Mouse (Mus musculus): ENCODE results near the gene Ism1.

The Ism1 gene

DNA sequence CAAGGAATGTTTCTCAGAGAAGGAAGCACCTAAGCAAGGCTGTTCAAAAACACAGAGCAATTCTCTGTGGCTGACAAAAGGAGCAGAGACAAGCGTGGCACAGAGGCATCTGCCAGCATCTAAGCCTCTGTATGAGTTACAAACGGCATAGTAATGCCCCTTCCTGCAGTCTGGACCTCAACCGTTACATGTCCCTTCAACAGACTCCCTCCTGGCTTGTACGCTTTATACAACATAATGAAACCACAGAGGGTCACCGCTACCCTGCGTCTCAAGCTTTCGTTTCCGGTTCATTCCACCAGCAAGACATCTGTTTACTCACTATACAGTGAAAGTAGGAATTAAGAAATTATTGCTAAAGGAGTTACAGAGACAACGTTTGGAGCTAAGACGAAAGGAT is 34.1 kb downstream of the Ism1 start:
- DNase-seq (ENCODE audit: low spot score in 2 of 2): no peak

DNA sequence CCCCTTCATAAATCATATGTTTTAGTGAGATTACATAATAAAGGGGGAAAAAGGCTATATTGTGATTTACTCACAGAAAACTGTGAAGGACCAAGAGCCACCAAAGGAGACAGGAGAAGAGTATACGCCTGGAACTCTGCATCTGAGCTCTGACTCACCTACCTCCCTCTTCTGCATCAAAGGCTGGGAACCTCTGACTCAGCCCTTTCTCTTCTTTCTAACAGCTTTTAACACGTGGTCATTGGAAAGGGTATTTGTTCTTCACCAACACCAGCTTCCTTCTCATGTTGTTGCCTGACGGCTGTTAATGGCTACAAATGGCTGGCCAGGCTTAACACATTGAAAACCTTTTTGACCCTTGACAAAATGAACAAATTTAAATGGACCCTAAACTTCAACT is 36.2 kb downstream of the Ism1 start:
- DNase-seq (ENCODE audit: low spot score in 2 of 2): no peak

DNA sequence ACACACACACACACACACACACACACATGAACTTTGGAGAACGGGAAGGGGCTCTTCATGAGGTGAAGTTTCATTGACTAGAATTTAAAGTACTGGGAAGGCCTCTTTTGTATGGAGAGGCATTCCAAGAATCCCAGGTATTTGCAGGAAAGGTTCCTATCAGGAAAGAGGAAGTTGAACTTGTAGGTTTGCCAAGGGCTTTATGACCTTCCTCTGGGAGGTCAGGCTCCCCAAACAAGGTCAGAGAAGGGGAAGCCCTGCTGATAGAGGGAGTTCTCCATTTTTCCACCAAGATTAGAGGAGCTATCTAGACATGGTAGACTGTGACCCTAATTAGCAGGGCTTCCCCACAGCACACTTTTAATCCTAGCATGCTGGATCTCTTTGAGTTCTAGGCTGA is 39.8 kb downstream of the Ism1 start:
- DNase-seq (ENCODE audit: low spot score in 2 of 2): no peak

DNA sequence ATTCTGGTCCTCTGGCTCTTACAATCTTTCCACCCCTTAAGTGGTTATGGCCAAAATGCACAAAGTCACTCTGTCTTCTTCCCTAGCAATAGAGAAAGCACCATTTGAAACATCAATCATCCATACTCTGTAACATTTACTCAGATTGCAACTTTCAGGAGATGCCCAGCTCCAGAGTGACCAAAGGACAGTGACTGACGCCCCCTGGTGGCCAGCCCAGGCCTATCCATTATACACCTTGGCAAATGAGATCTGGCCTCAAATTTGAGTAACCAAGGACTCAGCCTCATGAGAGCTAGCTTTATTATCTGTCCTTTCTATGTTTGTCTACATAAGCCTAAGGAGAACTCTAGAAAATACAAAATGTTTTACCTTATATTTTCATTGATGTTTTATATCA is 44.7 kb downstream of the Ism1 start:
- peak in 1 of 2 experiments; percentile 64 for DNase-seq (ENCODE audit: low spot score in 2 of 2)

DNA sequence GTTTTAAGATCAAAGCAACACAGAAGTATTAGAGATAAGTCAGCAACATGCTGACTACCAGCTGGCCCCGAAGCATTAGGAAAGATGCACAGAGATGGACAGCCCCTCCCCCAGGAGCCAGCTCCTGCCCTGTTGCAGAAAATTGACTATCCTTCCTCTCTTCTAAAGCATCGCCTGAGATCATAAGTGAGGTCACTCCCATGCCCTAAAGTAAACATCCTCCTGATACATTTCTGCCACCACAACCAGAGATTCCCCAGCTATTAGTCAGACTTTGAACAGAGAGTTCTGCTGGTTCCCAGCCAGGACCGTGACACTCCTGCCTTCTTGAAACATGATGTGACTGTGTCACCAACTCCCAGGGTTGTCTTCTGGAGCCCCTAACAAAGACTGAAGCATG is 45.3 kb downstream of the Ism1 start:
- DNase-seq (ENCODE audit: low spot score in 2 of 2): no peak

DNA sequence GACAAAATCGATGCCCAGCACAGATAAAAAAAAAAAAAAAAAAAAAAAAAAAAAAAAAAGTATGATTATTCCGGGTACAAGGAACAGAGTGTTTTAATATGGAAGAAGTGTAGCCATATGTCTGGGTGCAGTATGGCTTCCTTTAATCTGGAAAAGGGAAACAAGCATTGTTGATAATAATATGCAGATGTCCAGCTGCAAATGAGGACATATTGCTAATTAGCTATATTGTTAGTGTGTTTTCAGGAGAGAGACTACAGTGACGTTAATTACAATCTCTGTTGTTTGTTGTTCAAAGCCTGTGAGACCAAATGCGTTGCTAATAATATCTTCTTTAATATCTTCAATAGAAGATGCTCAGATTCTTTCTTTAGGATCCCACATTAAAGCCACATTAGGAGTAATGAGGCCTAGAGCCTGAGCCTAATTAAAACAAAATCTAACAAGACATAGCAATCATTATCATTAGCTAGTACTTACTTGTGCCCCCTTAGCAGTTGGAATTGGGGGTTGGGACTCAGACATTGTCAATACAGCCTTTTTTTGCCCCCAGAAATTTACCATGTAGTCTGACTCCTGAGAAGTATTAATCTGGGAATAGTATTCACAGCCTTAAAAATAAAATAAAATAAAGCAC is 46.3 kb downstream of the Ism1 start:
- DNase-seq (ENCODE audit: low spot score in 2 of 2): no peak

DNA sequence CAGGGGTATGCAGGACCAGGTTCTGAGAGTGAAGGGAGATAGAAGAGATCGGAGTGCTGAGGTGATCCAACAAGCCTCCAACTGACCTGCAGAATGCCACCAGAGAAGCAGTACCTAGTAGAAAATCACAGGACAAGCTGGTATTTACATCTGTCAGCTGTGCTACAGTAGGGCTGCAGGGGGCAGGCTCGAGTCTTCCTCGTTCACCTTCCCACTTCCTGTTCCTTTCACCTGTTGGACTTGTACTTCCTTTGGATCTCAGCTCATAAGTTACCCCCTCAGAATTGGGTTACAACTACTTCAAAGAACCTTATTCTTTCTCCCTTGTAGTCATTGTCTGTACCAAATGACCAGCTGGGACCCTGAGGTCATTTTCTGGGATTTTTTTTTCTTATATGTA is 47.4 kb downstream of the Ism1 start:
- no peak for DNase-seq (ENCODE audit: low spot score in 2 of 2)

DNA sequence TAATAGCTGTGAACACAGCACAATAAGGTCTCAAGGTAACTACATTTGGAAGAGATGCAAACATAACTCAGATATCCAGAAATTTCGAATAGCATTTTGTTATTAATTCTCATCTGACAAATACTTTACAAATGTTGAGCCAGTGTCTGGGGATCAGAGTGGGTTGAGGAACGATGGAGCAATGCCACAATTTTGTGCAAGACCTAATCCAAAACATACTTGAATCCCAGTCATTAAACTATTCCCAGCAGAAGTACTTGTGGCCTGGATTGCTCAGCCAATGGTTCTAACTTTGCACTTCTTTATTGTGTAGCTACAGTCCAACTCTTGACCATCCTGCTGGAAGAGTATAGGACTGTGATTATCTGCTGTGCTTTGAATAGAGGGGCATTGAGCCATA is 50.1 kb downstream of the Ism1 start:
- no peak for DNase-seq (ENCODE audit: low spot score in 2 of 2)

DNA sequence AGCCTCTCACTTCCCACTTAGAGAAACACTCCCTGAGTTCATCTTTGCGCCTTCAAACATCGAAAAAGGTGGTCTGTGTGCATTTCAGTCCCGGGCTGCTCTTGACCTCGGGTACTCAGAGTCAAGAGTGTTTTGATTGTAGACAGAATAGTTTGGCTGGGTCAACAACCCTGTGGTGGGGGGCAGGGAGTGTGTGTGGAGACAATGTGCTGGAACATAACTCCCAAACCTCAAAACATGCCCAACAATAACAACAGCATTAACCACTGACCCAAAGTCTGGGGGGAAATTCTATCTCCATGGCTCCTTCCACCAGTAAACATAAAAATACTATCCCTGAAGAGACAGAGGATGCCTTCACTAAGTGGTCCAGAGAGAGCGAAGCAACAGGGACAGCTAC is 51.4 kb downstream of the Ism1 start:
- no peak for DNase-seq (ENCODE audit: low spot score in 2 of 2)

DNA sequence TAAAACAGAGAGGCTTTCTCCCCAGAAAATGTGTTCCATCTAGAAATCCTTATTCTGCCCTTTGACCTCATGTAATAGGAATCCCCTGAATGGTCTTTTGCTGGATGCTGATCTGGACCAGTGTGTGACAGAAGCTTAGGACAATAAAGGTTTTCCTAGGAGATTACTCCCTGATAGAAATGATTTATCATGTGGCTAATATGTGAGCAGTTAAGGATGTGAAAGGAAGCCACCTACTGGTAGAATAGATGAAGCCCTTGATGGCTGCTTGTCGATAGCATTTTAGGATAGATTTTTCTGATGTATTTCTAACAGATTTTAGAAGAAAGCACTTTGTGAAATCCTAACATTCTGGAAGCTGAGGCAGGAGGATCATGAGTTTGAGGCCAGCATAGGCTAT is 64.4 kb downstream of the Ism1 start:
- DNase-seq (ENCODE audit: low spot score in 2 of 2): no peak

DNA sequence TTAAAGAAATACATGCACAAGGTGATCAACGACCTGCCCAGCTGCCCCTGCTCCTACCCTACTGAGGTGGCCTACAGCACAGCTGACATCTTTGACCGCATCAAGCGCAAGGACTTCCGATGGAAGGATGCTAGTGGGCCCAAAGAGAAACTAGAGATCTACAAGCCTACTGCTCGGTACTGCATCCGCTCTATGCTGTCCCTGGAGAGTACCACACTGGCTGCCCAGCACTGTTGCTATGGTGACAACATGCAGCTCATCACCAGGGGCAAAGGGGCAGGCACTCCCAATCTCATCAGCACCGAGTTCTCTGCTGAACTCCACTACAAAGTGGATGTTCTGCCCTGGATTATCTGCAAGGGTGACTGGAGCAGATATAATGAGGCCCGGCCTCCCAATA is 79.0 kb downstream of the Ism1 start:
- DNase-seq (ENCODE audit: low spot score in 2 of 2): no peak

DNA sequence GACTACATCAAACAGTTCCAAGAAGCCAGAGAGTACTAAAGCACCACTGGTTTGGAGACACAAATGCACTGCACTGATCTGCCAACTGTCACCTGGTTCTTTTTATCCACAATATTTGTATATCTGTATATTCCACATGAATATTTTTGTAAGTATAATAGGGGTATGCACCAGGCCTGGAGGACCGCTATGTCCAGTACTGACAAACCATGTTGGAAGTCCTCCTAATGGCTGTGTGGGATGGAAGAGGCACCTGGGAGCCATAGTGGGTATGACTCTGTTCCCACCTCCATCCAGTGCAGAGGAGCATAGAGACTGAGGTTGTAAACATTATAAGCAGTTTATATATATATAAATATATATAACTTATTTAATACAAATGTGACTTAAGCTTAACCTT is 79.5 kb downstream of the Ism1 start:
- DNase-seq (ENCODE audit: low spot score in 2 of 2): no peak

DNA sequence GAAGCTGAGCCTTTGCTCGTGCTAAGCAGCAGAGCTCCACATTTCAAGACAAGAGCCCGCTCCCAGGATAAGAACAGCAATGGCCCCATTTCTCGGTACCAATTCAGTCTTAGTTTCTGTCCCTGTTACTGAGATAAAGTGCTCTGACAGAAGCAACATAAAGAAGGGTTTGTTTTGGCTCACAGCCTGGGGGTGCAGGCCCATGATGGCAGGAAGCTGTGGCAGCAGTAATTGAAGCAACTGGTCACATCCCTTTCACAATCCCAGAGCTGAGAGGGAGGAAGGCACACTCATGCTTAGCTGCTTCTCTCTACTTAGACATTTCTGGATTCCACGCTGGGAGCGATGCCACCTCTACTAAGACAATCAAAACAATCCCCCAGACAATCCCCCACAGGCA is 86.4 kb downstream of the Ism1 start:
- DNase-seq (ENCODE audit: low spot score in 2 of 2): no peak

DNA sequence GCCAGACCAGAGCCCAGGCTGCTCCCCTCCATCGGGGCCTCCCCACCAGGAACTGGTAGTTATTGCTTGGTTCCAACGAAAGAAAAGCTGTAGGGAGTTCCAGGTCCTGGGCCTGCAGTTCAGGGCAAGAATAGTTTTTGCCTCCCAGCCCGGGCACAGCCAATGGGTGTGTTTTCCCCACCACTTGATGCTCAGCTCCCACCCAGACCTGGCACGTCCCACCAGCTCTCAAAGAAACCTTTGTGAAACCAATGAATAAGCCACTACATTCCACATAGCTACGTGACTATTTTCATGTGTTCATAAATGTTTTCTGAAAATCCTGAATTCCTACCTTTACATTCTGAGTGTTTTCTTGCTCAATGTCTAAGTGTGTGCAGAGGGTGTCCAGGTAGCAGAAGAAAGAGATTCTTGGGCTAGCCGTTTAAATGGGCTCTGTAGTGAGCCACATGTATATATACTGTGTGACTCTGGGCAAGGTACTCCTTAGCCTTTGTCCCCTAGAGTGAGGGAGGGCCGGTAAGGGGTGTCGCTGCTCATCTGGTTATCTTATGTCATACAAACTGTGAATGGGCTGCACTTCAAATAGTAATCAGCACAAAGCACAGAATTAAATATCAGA is 97.1 kb downstream of the Ism1 start:
- DNase-seq (ENCODE audit: low spot score in 2 of 2): no peak

DNA sequence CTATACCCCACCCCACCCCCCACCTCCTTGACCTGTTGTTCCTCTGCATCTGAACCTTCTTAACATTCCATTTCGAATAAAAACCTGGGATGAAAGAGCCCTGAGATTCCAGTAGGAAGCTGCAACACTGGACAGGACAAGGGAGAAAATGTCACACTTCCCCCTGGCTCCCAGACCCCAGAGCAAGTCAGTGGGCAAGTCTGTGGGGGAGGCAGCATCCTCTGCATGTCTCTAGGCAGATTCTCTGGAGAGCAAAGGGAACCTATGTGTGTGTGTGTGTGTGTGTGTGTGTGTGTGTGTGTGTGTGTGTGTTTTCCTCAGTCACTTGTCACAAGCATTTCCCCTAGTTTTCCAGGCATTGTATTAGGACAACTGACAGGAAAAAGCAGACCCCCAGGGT is 98.7 kb downstream of the Ism1 start:
- no peak for DNase-seq (ENCODE audit: low spot score in 2 of 2)

DNA sequence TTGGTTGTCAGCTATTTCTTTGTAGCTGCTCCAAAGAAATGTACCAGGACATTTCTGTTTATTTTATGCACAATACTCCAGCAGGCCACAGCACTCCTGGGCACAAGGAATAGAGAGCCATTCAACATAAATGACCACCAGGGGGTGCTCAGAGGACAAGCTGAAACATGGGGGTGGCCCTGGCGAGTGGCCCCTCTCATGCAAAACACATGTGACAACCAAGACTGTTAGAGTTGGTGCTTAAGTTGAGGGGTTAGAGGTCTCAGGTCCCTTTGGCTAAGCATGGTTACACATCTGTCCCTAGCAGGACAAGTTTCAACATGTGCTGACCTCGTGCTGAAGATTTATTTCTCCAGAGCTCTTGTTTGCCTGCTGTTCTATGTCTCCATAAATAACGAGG is 100.3 kb downstream of the Ism1 start:
- no peak for DNase-seq (ENCODE audit: low spot score in 2 of 2)

DNA sequence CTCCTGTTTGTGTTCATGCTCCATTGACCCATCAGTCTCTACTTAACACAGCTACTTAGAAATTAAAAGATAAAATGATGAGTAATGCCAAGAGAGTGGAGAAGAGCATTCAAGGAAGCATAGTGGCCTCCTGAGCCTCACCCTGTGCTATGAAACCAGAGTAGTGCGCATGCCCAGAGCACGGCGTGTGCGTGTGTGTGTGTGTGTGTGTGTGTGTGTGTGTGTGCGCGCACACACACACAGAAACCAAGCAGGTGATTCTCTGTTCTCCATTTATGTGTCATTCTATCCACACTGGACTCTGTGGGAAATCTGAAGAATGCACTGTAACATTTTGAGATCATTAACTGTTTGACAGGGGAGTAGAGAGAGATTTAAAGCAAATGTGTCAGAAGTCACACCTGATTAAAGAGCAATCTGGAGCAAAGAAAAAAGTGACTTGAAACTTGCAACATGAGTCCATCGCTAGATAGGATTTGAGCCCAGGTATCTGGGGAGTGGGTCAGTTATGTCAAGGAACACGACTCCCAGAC is 105.4 kb downstream of the Ism1 start:
- no peak for DNase-seq (ENCODE audit: low spot score in 2 of 2)

DNA sequence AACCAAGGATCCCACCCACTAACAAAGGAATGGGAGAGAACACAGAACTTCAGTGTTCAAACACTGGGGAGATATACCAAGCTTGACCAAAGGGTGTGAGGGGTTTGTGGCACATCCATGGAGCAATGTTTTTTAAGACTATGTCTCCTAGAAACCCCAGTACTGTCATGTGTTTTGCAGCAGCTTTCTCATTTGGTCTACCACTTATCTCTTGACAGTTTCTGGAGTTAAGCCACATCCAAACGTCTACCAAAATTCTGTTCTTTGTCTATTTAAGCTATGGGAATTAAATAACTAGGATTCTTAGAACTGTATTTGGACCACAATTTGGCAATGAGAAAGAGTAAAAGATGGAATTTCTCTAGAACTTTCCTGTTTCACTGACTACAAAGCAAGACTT is 106.5 kb downstream of the Ism1 start:
- DNase-seq (ENCODE audit: low spot score in 2 of 2): no peak

DNA sequence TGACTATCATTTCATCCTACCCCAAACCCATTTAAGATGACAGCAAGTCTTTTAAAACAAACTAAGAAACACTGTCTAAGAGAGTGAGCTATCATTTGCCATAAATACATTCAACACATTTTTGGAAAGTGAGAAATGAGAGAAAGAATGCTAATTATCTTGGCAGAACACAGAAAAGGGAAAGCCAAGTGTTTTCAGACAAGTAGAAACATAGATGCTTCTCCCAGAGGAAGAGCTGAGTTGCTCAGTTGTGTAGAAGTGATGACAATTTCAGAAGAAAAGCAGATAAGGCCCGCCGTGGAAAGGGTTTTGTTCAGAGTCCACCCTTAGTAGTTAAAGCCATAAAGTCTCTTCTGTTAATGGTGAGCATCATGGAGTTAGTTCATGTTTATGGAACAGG is 107.0 kb downstream of the Ism1 start:
- DNase-seq (ENCODE audit: low spot score in 2 of 2): no peak

DNA sequence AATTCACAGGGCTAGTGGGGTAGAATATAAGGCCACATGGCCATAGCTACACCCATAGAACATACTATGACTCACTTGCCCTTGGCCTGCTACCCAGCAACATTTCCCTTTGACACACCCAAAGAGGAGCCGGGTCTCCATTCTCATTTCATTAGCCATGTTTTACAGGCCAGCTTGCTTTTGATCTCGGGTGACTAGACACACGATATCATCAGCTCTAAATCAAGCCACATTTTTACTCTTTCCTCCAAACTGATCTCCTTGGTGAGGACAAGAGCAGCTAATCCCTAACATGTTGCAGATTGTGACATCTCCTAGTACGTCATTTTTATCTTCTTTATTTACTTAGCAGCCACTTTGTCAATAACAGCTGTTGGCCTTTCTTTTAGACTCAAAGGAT is 110.7 kb downstream of the Ism1 start:
- DNase-seq (ENCODE audit: low spot score in 2 of 2): no peak

DNA sequence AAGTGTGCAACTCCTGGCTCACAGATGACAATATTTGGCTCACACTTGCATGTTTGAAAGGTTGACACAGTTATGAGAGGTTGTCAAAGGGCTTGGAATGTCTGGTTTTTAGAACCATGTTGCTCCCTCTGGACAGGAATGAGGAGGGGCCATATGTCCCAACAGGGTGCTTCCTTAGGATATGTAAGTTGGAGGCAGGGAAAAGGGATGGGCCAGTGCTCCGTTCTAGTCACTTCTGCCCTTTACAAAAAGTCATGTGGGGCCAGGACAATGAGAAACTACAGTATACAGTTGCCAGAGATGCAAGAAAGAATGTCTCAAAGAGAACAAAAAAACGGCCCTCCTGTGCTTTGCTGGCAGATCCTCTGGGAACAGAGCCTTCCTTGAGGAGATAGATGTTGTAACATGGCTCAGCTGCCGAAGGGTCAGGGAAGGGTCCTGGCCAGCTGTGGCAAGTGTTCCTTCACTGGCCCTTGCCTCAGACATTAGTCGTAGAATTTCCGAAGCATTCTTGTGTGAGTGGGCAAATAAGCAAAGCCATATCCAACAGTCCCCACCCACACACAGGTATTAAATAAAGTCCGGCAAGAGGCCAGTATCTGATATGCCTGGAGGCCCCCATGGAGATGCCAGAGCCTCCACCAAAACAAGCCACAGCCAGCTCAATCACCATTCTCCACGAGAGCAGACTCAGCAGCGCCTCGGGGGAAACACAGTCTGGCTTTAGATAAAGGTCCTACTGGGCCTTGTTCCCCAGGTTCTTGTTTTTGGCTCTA is 114.6 kb downstream of the Ism1 start:
- peak in 1 of 2 experiments; percentile 43 for DNase-seq (ENCODE audit: low spot score in 2 of 2)

DNA sequence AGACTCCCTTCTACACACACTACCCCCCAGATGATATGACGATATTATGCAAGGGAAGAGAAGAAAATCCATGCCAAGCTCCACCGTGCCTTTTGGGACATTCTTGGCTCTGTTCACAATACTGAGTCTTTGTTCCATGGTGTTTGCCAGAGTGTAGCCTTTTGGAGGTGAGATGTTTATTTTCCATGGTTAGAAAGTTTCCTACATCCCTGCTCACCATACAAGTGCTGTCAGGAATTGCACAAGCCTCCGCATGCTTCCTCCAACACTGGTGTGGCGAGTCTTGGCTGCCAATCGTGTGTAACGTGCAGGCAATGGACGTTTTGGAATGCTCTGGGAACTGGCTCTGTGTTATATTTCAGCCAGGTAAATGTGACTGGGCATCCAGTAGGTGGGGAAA is 126.1 kb downstream of the Ism1 start:
- no peak for DNase-seq (ENCODE audit: low spot score in 2 of 2)

DNA sequence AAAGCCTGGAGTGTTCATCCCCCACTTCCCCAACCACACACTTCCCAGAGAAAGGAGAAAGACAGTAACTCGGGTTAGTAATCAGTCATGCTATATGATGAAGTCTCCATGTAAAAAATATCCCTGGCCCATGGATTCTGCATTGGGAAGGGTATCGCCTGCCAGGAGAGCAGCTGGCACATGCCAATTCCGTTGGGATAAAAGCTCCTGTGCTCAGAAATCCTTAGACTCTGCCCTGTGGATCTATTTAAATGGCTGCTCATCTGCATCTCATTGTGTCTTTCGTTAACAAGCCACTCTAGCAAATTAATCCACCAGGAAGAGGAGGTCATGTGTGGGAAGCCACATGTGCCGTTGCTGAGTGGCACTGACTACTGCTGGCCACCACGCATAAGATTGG is 129.9 kb downstream of the Ism1 start:
- no peak for DNase-seq (ENCODE audit: low spot score in 2 of 2)
